Mouse (Mus musculus) MEL (cell line): ENCODE data around the gene Dync1h1. TPM values are rescaled to one million over a fixed set of nuclear protein-coding genes. Genes with fewer than 3 reads are reported as not detected.

Experiments
- DNase-seq: peaks from one replicate; pipeline ENCODE4 v3.0.0; 2011; ENCODE audit warnings: low read depth, low spot score
- H3K27ac ChIP-seq: 2 replicates; pipeline ENCODE4 v1.5.1; 2012; ENCODE audit warnings: low read depth, mild to moderate bottlenecking, control low read depth, low read length, moderate library complexity; ENCODE audit not compliant: control insufficient read depth
- H3K27me3 ChIP-seq, 2 experiments: fragments of 150-350 bp in 1 of 2; sonication (generic) in 1 of 2; 2 replicates each; pipeline ENCODE4 v1.6.1; 2012; ENCODE audit warnings: low read length in 2 of 2, mild to moderate bottlenecking in 2 of 2, improper control_type of control experiment in 1 of 2, moderate library complexity in 1 of 2; ENCODE audit not compliant: insufficient read depth in 2 of 2, control insufficient read depth in 1 of 2
- H3K36me3 ChIP-seq, 2 experiments: 2 replicates each; pipeline ENCODE4 v1.6.1; 2012 to 2014; ENCODE audit warnings: low read length in 2 of 2, improper control_type of control experiment in 1 of 2, inconsistent platforms in 1 of 2, mild to moderate bottlenecking in 1 of 2; ENCODE audit not compliant: insufficient read depth in 2 of 2, control insufficient read depth in 1 of 2
- H3K4me1 ChIP-seq, 2 experiments: fragments of 150-350 bp in 1 of 2; sonication (generic) in 1 of 2; 2 replicates each; pipeline ENCODE4 v1.6.1; 2012; ENCODE audit warnings: low read length in 2 of 2, improper control_type of control experiment in 1 of 2, mild to moderate bottlenecking in 1 of 2; ENCODE audit not compliant: insufficient read depth in 2 of 2, control insufficient read depth in 1 of 2
- H3K4me3 ChIP-seq, 2 experiments: fragments of 150-350 bp in 1 of 2; sonication (generic) in 1 of 2; 2 replicates each; pipeline ENCODE4 v1.5.1; 2012; ENCODE audit warnings: low read depth in 2 of 2, low read length in 2 of 2, mild to moderate bottlenecking in 2 of 2, moderate library complexity in 2 of 2, control low read depth in 1 of 2, improper control_type of control experiment in 1 of 2; ENCODE audit not compliant: control insufficient read depth in 1 of 2, insufficient read depth in 1 of 2
- H3K79me2 ChIP-seq: 2 replicates; pipeline ENCODE4 v1.6.1; 2012; ENCODE audit warnings: mild to moderate bottlenecking, low read length, moderate library complexity; ENCODE audit not compliant: control insufficient read depth, poor library complexity, insufficient read depth
- H3K9ac ChIP-seq: 2 replicates; pipeline ENCODE4 v1.6.1; 2012; ENCODE audit warnings: low read depth, mild to moderate bottlenecking, control low read depth, low read length, moderate library complexity; ENCODE audit not compliant: control insufficient read depth, poor library complexity, severe bottlenecking
- H3K9me3 ChIP-seq: fragments of 150-350 bp; sonication (generic); replicated peaks from 2 replicates; pipeline ENCODE4 v1.6.1; 2012; ENCODE audit warnings: mild to moderate bottlenecking, low read length, improper control_type of control experiment, moderate library complexity; ENCODE audit not compliant: insufficient read depth
- CHD2 ChIP-seq: IDR thresholded peaks from 2 replicates; pipeline ENCODE4 v1.6.1; 2011; ENCODE audit warnings: low read length, improper control_type of control experiment
- E2F4 ChIP-seq: IDR thresholded peaks from 2 replicates; pipeline ENCODE4 v1.6.1; 2011; ENCODE audit warnings: low read depth, low read length, improper control_type of control experiment, borderline replicate concordance
- ELF1 ChIP-seq: IDR thresholded peaks from 2 replicates; pipeline ENCODE4 v1.6.1; 2014; ENCODE audit warnings: low read depth, mild to moderate bottlenecking, inconsistent platforms, low read length, improper control_type of control experiment, moderate library complexity
- GABPA ChIP-seq: IDR thresholded peaks from 2 replicates; pipeline ENCODE4 v1.6.1; 2012; ENCODE audit warnings: low read depth, mild to moderate bottlenecking, inconsistent platforms, low read length, improper control_type of control experiment, moderate library complexity
- GATA1 ChIP-seq: IDR thresholded peaks from 2 replicates; pipeline ENCODE4 v1.6.1; 2011; ENCODE audit warnings: low read depth, low read length, improper control_type of control experiment
- HCFC1 ChIP-seq: IDR thresholded peaks from 2 replicates; pipeline ENCODE4 v1.6.1; 2012; ENCODE audit warnings: low read depth, mild to moderate bottlenecking, inconsistent platforms, low read length, improper control_type of control experiment, moderate library complexity
- MAX ChIP-seq: IDR thresholded peaks from 2 replicates; pipeline ENCODE4 v1.6.1; 2011; ENCODE audit warnings: low read length, improper control_type of control experiment
- NELFE ChIP-seq: IDR thresholded peaks from 2 replicates; pipeline ENCODE4 v1.6.1; 2011; ENCODE audit warnings: low read depth, low read length, improper control_type of control experiment
- NRF1 ChIP-seq: IDR thresholded peaks from 2 replicates; pipeline ENCODE4 v1.6.1; 2014; ENCODE audit warnings: low read depth, mild to moderate bottlenecking, inconsistent platforms, low read length, improper control_type of control experiment, moderate library complexity; ENCODE audit not compliant: poor library complexity, insufficient read depth, severe bottlenecking
- POLR2AphosphoS5 ChIP-seq: IDR thresholded peaks from 2 replicates; pipeline ENCODE4 v1.6.1; 2012; ENCODE audit warnings: low read depth, borderline replicate concordance, mild to moderate bottlenecking, inconsistent platforms, low read length, moderate library complexity, mixed read lengths
- SIN3A ChIP-seq: IDR thresholded peaks from 2 replicates; pipeline ENCODE4 v1.6.1; 2012; ENCODE audit warnings: low read length, improper control_type of control experiment, inconsistent platforms
- USF1 ChIP-seq: IDR thresholded peaks from 2 replicates; pipeline ENCODE4 v1.6.1; 2014; ENCODE audit warnings: low read depth, mild to moderate bottlenecking, inconsistent platforms, low read length, improper control_type of control experiment, moderate library complexity
- polyA plus RNA-seq, 2 experiments: library from polyadenylated mRNA; stranded (reverse) in 1 of 2; unstranded in 1 of 2; fragments of >175 nt in 1 of 2; fragments of >200 nt in 1 of 2; gene quantifications; 2 replicates each; pipeline versions ENCODE4 v1.2.1 to v1.2.4; 2012; ENCODE audit warnings: low replicate concordance in 2 of 2, low read depth in 1 of 2; ENCODE audit not compliant: insufficient read length in 2 of 2, insufficient read depth in 1 of 2, missing spikeins in 1 of 2
- total RNA-seq: library from RNA; depleted of rRNA; stranded (reverse); fragments of 300-350 nt; gene quantifications from 2 replicates; pipeline ENCODE4 v1.2.3, GENCODE M21; 2012

Dync1h1 gene
- total and polyA plus RNA-seq, 3 experiments, result 98.2 to 230 (median 157) TPM

DNA sequence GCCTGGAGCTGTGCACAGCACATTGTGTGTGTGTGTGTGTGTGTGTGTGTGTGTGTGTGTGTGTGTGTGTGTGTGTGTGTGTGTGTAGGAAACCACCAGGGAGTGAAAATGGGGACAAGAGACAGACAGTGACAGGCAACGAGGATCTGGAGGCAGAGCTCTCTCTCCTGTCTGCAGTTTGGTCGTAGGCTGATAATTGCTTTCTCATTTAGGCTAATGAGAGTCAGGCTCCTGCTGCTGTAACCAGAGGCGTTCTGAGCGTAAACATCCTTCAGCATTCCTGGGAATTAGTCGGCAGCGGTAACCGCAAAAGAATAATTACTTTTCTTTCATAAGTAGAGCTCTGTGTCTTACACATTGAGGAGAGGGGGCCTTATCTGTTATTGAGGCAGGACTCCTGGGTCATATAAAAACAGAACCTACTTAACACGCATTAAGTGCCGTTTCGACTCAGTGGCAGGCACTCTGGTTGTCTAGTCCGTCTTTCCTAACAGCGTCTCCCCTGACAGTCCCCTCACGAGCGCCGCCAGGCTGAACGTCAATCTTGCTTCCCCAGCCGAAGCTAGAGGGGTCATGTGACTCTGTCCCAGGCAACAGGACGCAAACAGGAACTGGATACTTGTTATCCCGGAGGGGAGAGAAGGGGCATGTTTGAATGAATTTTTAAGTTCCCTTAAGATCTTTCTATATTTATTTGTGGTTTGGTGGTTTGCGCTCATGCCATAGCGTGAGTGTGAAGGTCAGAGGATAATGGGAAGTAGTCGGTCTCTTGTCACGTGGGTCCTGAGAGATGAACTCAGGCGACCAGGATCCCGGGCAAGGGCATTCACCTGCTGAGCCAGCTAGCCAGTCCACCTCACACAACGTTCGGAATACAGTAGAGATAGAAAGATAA, 105.3 kb downstream of the Dync1h1 start (continued):
- TF ChIP-seq MAX (peak; percentile 85), E2F4 (no peak), USF1 (peak; percentile 97), SIN3A (peak; percentile 96)

- Histone ChIP-seq H3K4me3 (no peak overlapping the region), H3K27ac (peak overlapping the region; percentile 73; the same call in 1 of the 2 replicates), H3K79me2 (no peaks in the 10 kb centered on the region; the same call in 1 of the 2 replicates), H3K4me1 (peaks cover 8 to 11% of the 10 kb centered on the region in 2 experiments), H3K9ac (no peak overlapping the region), H3K36me3 (peaks cover 0 to 10% of the 10 kb centered on the region in 2 experiments; a peak in 2 of 4 replicates)
- no peak for DNase-seq
- TF ChIP-seq NRF1 (no peak), USF1 (no peak), SIN3A (no peak), NELFE (no peak), POLR2AphosphoS5 (no peak), CHD2 (no peak)
- TF ChIP-seq, all 39 proteins: peak for 0
- Histone ChIP-seq H3K27me3 (no peaks in the 10 kb centered on the region), H3K9me3 (no peaks in the 10 kb centered on the region)
Observed at GRCm38 (mm10) chr12:110707451-110707850, 106.2 kb downstream of the Dync1h1 start.

- Histone ChIP-seq H3K27ac (no peak overlapping the region), H3K9ac (no peak overlapping the region), H3K79me2 (no peaks in the 10 kb centered on the region; the same call in 1 of the 2 replicates), H3K27me3 (no peaks in the 10 kb centered on the region), H3K9me3 (no peaks in the 10 kb centered on the region), H3K4me3 (no peak overlapping the region), H3K36me3 (peaks cover 0 to 2% of the 10 kb centered on the region in 2 experiments; a peak in 2 of 4 replicates), H3K4me1 (peaks cover 2 to 7% of the 10 kb centered on the region in 2 experiments; a peak in 3 of 4 replicates)
- TF ChIP-seq HCFC1 (no peak), ELF1 (no peak), GATA1 (no peak), GABPA (no peak)
- no peak for DNase-seq
Observed at GRCm38 (mm10) chr12:110711270-110711669, 110.0 kb downstream of the Dync1h1 start.
